Mouse (Mus musculus) cerebellum, postnatal 36 days (tissue): ENCODE measurements around the gene H2-Q7.
"Not testable (repeated sequence)": the region's sequence is repeated elsewhere in the genome, so short reads cannot be mapped to it uniquely, and the experiment has no call there.

ENCODE experiments used
- DNase-seq, 2 experiments: peaks; one replicate each; pipeline ENCODE4 v3.0.0; 2021 to 2022; ENCODE audit warnings: mixed read lengths in 2 of 2

The H2-Q7 gene

GRCm38 (mm10) chr17:35438885-35439284 is at the start of gene H2-Q7:
H2-Q7 (plus strand) TSS chr17:35439155.
- DNase-seq, result peak; percentile 28 to 42

- not testable (repeated sequence) for DNase-seq
Observed at GRCm38 (mm10) chr17:35389796-35390195, 49.2 kb upstream of the H2-Q7 start.

- not testable (repeated sequence) for DNase-seq
Observed at GRCm38 (mm10) chr17:35392671-35393070, 46.3 kb upstream of the H2-Q7 start.

GRCm38 (mm10) chr17:35393864-35394800 is 44.8 kb upstream of the H2-Q7 start:
- not testable (repeated sequence) for DNase-seq

- not testable (repeated sequence) for DNase-seq
Observed at GRCm38 (mm10) chr17:35396956-35397355, 42.0 kb upstream of the H2-Q7 start.

- DNase-seq, result not testable (repeated sequence)
Observed at GRCm38 (mm10) chr17:35413057-35413456, 25.9 kb upstream of the H2-Q7 start.

- not testable (repeated sequence) for DNase-seq
Observed at GRCm38 (mm10) chr17:35415273-35416129, 23.5 kb upstream of the H2-Q7 start.

GRCm38 (mm10) chr17:35418772-35419171 is 20.2 kb upstream of the H2-Q7 start:
- no peak for DNase-seq

GRCm38 (mm10) chr17:35419564-35419963 is 19.4 kb upstream of the H2-Q7 start:
- DNase-seq, result not testable (repeated sequence)

GRCm38 (mm10) chr17:35420206-35420810 is 18.6 kb upstream of the H2-Q7 start:
- DNase-seq, result not testable (repeated sequence)

- not testable (repeated sequence) for DNase-seq
Observed at GRCm38 (mm10) chr17:35421331-35421730, 17.6 kb upstream of the H2-Q7 start.

- not testable (repeated sequence) for DNase-seq
Observed at GRCm38 (mm10) chr17:35422360-35422759, 16.6 kb upstream of the H2-Q7 start.

GRCm38 (mm10) chr17:35423131-35423810 is 15.7 kb upstream of the H2-Q7 start:
- DNase-seq, result not testable (repeated sequence)

- not testable (repeated sequence) for DNase-seq
Observed at GRCm38 (mm10) chr17:35424106-35424505, 14.8 kb upstream of the H2-Q7 start.

- DNase-seq, result peak in 1 of 2 experiments; percentile 21
Observed at GRCm38 (mm10) chr17:35424624-35425416, 14.1 kb upstream of the H2-Q7 start, which contains the start of gene H2-Q6. H2-Q6 (plus strand) TSS chr17:35424850.

GRCm38 (mm10) chr17:35425474-35425873 is 13.5 kb upstream of the H2-Q7 start:
- DNase-seq, result not testable (repeated sequence)

- not testable (repeated sequence) for DNase-seq
Observed at GRCm38 (mm10) chr17:35428883-35429282, 10.1 kb upstream of the H2-Q7 start.

- DNase-seq, result not testable (repeated sequence)
Observed at GRCm38 (mm10) chr17:35430671-35431070, 8.3 kb upstream of the H2-Q7 start.

- not testable (repeated sequence) for DNase-seq
Observed at GRCm38 (mm10) chr17:35432167-35432566, 6.8 kb upstream of the H2-Q7 start.

- not testable (repeated sequence) for DNase-seq
Observed at GRCm38 (mm10) chr17:35434836-35435235, 4.1 kb upstream of the H2-Q7 start.

GRCm38 (mm10) chr17:35435577-35435976 is 3.4 kb upstream of the H2-Q7 start:
- DNase-seq, result not testable (repeated sequence)
